Mouse (Mus musculus): ENCODE measurements around the gene Gpr158. TPM values are rescaled to one million over a fixed set of nuclear protein-coding genes. Genes with fewer than 3 reads are reported as not detected.
"Not testable (repeated sequence)": the region's sequence is repeated elsewhere in the genome, so short reads cannot be mapped to it uniquely, and the experiment has no call there.

The Gpr158 gene
- polyA plus RNA-seq, 1 experiment from 2014 or later, result 0.49 TPM

GRCm38 (mm10) chr2:21399657-21400056, 32.3 kb downstream of the Gpr158 start:
- Histone ChIP-seq H3K4me1 (replicated peaks; ENCODE audit: control insufficient read depth, insufficient read depth, low read length) (no peaks in the 10 kb centered on the region), H3K36me3 (ENCODE audit: control insufficient read depth, insufficient read depth, low read length) (no peaks in the 10 kb centered on the region), H3K9ac (ENCODE audit: low read depth, low read length) (no peak overlapping the region), H3K27ac (ENCODE audit: low read depth, low read length) (no peak overlapping the region), H3K9me3 (ENCODE audit: control insufficient read depth, low read length) (no peaks in the 10 kb centered on the region), H3K27me3 (ENCODE audit: control insufficient read depth, insufficient read depth, low read length) (no peaks in the 10 kb centered on the region), H3K4me3 (ENCODE audit: low read depth, low read length) (no peak overlapping the region), H3K4me2 (replicated peaks; ENCODE audit: low read depth, low read length) (no peak overlapping the region)
- WGBS, result 64% methylated on average over 3 of the region's 3 CpGs
- ATAC-seq (ENCODE audit: low FRiP score) (no peak), DNase-seq (ENCODE audit: low spot score) (no peak)

- no peaks in the 10 kb centered on the region for H3K9me3 ChIP-seq (ENCODE audit: control insufficient read depth, low read length)
- no peak overlapping the region for H3K4me3 ChIP-seq (ENCODE audit: low read depth, low read length)
- H3K27me3 ChIP-seq (ENCODE audit: control insufficient read depth, insufficient read depth, low read length), result no peaks in the 10 kb centered on the region
- H3K9ac ChIP-seq (ENCODE audit: low read depth, low read length), result no peak overlapping the region
- H3K27ac ChIP-seq (ENCODE audit: low read depth, low read length), result no peak overlapping the region
- ATAC-seq (ENCODE audit: low FRiP score) (no peak), DNase-seq (ENCODE audit: low spot score) (no peak)
- no peaks in the 10 kb centered on the region for H3K36me3 ChIP-seq (ENCODE audit: control insufficient read depth, insufficient read depth, low read length)
- 91% methylated on average over 3 of the region's 3 CpGs for WGBS
- H3K4me2 ChIP-seq (replicated peaks; ENCODE audit: low read depth, low read length), result no peak overlapping the region
- no peaks in the 10 kb centered on the region for H3K4me1 ChIP-seq (replicated peaks; ENCODE audit: control insufficient read depth, insufficient read depth, low read length)
Observed at GRCm38 (mm10) chr2:21405617-21406016, 38.3 kb downstream of the Gpr158 start.

DNA sequence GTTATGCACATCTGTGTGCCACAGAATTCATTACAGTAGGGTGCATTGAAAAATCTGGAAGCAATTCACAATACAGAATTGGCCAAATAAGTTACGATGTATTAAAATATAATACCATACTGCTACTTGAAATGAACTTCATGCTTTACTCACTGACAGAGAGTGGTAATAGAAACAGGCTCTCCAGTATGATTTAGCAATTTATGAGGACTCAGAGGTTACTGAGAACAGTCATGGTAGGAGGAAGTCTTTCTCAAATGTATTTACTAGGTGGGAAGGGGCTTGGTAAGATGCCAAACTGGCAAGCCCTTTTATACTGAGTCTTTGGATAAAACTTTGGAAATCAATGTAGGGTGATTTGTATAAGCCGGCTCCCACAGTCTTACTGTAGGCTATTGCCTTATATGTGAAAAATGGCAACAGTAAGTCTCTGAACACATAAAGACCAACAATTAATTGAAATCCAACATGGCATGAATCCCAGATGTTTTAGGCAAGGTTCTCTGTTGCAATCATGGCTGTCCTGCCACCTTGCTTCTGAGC, 40.2 kb downstream of the Gpr158 start:
- Histone ChIP-seq H3K9me3 (ENCODE audit: control insufficient read depth, low read length) (no peaks in the 10 kb centered on the region), H3K4me1 (replicated peaks; ENCODE audit: control insufficient read depth, insufficient read depth, low read length) (no peaks in the 10 kb centered on the region), H3K4me2 (replicated peaks; ENCODE audit: low read depth, low read length) (no peak overlapping the region), H3K36me3 (ENCODE audit: control insufficient read depth, insufficient read depth, low read length) (no peaks in the 10 kb centered on the region), H3K9ac (ENCODE audit: low read depth, low read length) (no peak overlapping the region), H3K4me3 (ENCODE audit: low read depth, low read length) (no peak overlapping the region), H3K27me3 (ENCODE audit: control insufficient read depth, insufficient read depth, low read length) (no peaks in the 10 kb centered on the region), H3K27ac (ENCODE audit: low read depth, low read length) (no peak overlapping the region)
- no peak for DNase-seq (ENCODE audit: low spot score)
- 96% methylated on average over 2 of the region's 2 CpGs for WGBS
- no peak for ATAC-seq (ENCODE audit: low FRiP score)

DNA sequence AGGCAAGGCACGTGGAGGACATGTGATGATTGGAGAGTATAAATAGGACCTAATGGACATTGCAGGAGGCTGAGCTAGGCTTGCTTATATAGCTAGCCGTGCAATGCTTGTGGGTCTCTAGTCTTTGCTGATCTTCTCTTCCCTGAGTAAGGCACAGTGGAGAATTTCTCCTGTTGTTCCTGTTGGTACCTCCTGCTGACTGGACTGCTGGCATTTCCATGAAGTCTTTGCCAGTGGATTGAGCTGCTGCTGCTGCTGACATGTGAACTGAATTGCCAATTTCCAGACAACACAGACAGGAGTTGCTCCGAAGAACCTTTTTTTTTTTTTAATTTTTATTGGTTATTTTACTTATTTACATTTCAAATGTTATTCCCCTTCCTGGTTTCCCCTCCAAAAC, 41.5 kb downstream of the Gpr158 start:
- Histone ChIP-seq H3K27ac (ENCODE audit: low read depth, low read length) (no peak overlapping the region), H3K36me3 (ENCODE audit: control insufficient read depth, insufficient read depth, low read length) (no peaks in the 10 kb centered on the region), H3K27me3 (ENCODE audit: control insufficient read depth, insufficient read depth, low read length) (no peaks in the 10 kb centered on the region), H3K4me1 (replicated peaks; ENCODE audit: control insufficient read depth, insufficient read depth, low read length) (no peaks in the 10 kb centered on the region), H3K4me3 (ENCODE audit: low read depth, low read length) (no peak overlapping the region), H3K4me2 (replicated peaks; ENCODE audit: low read depth, low read length) (no peak overlapping the region), H3K9me3 (ENCODE audit: control insufficient read depth, low read length) (no peaks in the 10 kb centered on the region), H3K9ac (ENCODE audit: low read depth, low read length) (no peak overlapping the region)
- 82% methylated on average over 3 of the region's 3 CpGs for WGBS
- DNase-seq (ENCODE audit: low spot score), result no peak
- ATAC-seq (ENCODE audit: low FRiP score), result no peak

- Histone ChIP-seq H3K27ac (ENCODE audit: low read depth, low read length) (no peak overlapping the region), H3K9ac (ENCODE audit: low read depth, low read length) (no peak overlapping the region), H3K4me2 (replicated peaks; ENCODE audit: low read depth, low read length) (no peak overlapping the region), H3K4me1 (replicated peaks; ENCODE audit: control insufficient read depth, insufficient read depth, low read length) (no peaks in the 10 kb centered on the region), H3K9me3 (ENCODE audit: control insufficient read depth, low read length) (no peaks in the 10 kb centered on the region), H3K27me3 (ENCODE audit: control insufficient read depth, insufficient read depth, low read length) (no peaks in the 10 kb centered on the region), H3K36me3 (ENCODE audit: control insufficient read depth, insufficient read depth, low read length) (no peaks in the 10 kb centered on the region), H3K4me3 (ENCODE audit: low read depth, low read length) (no peak overlapping the region)
- WGBS, result 76% methylated on average over 2 of the region's 2 CpGs
- no peak for DNase-seq (ENCODE audit: low spot score)
- no peak for ATAC-seq (ENCODE audit: low FRiP score)
Observed at GRCm38 (mm10) chr2:21430288-21430687, 62.9 kb downstream of the Gpr158 start.

GRCm38 (mm10) chr2:21431182-21431581, 63.8 kb downstream of the Gpr158 start:
- H3K4me1 ChIP-seq (replicated peaks; ENCODE audit: control insufficient read depth, insufficient read depth, low read length), result no peaks in the 10 kb centered on the region
- no peak overlapping the region for H3K4me3 ChIP-seq (ENCODE audit: low read depth, low read length)
- H3K9ac ChIP-seq (ENCODE audit: low read depth, low read length), result no peak overlapping the region
- DNase-seq (ENCODE audit: low spot score) (no peak), ATAC-seq (ENCODE audit: low FRiP score) (no peak)
- no peaks in the 10 kb centered on the region for H3K9me3 ChIP-seq (ENCODE audit: control insufficient read depth, low read length)
- H3K27me3 ChIP-seq (ENCODE audit: control insufficient read depth, insufficient read depth, low read length), result no peaks in the 10 kb centered on the region
- 79% methylated on average over 6 of the region's 6 CpGs for WGBS
- no peaks in the 10 kb centered on the region for H3K36me3 ChIP-seq (ENCODE audit: control insufficient read depth, insufficient read depth, low read length)
- H3K27ac ChIP-seq (ENCODE audit: low read depth, low read length), result no peak overlapping the region
- no peak overlapping the region for H3K4me2 ChIP-seq (replicated peaks; ENCODE audit: low read depth, low read length)

- Histone ChIP-seq H3K4me3 (ENCODE audit: low read depth, low read length) (no peak overlapping the region), H3K4me2 (replicated peaks; ENCODE audit: low read depth, low read length) (no peak overlapping the region), H3K27ac (ENCODE audit: low read depth, low read length) (no peak overlapping the region), H3K27me3 (ENCODE audit: control insufficient read depth, insufficient read depth, low read length) (no peaks in the 10 kb centered on the region), H3K36me3 (ENCODE audit: control insufficient read depth, insufficient read depth, low read length) (no peaks in the 10 kb centered on the region), H3K9ac (ENCODE audit: low read depth, low read length) (no peak overlapping the region), H3K4me1 (replicated peaks; ENCODE audit: control insufficient read depth, insufficient read depth, low read length) (no peaks in the 10 kb centered on the region), H3K9me3 (ENCODE audit: control insufficient read depth, low read length) (no peaks in the 10 kb centered on the region)
- DNase-seq (ENCODE audit: low spot score) (no peak), ATAC-seq (ENCODE audit: low FRiP score) (no peak)
- WGBS, result 90% methylated on average over 3 of the region's 3 CpGs
Observed at GRCm38 (mm10) chr2:21439626-21440025, 72.3 kb downstream of the Gpr158 start.

GRCm38 (mm10) chr2:21460606-21461005, 93.3 kb downstream of the Gpr158 start:
- H3K27me3 ChIP-seq (ENCODE audit: control insufficient read depth, insufficient read depth, low read length); DNase-seq (ENCODE audit: low spot score); H3K27ac ChIP-seq (ENCODE audit: low read depth, low read length); H3K4me2 ChIP-seq (replicated peaks; ENCODE audit: low read depth, low read length); H3K4me1 ChIP-seq (replicated peaks; ENCODE audit: control insufficient read depth, insufficient read depth, low read length); H3K9me3 ChIP-seq (ENCODE audit: control insufficient read depth, low read length); H3K9ac ChIP-seq (ENCODE audit: low read depth, low read length); H3K36me3 ChIP-seq (ENCODE audit: control insufficient read depth, insufficient read depth, low read length); ATAC-seq (ENCODE audit: low FRiP score); H3K4me3 ChIP-seq (ENCODE audit: low read depth, low read length): not testable (repeated sequence)
- WGBS, result 89% methylated on average over 4 of the region's 4 CpGs

GRCm38 (mm10) chr2:21474957-21475356, 107.6 kb downstream of the Gpr158 start:
- Histone ChIP-seq H3K4me1 (replicated peaks; ENCODE audit: control insufficient read depth, insufficient read depth, low read length) (no peaks in the 10 kb centered on the region), H3K4me2 (replicated peaks; ENCODE audit: low read depth, low read length) (no peak overlapping the region), H3K4me3 (ENCODE audit: low read depth, low read length) (no peak overlapping the region), H3K9me3 (ENCODE audit: control insufficient read depth, low read length) (no peaks in the 10 kb centered on the region), H3K9ac (ENCODE audit: low read depth, low read length) (no peak overlapping the region), H3K27me3 (ENCODE audit: control insufficient read depth, insufficient read depth, low read length) (no peaks in the 10 kb centered on the region), H3K36me3 (ENCODE audit: control insufficient read depth, insufficient read depth, low read length) (no peaks in the 10 kb centered on the region), H3K27ac (ENCODE audit: low read depth, low read length) (no peak overlapping the region)
- DNase-seq (ENCODE audit: low spot score), result no peak
- WGBS, result 94% methylated on average over 2 of the region's 2 CpGs
- no peak for ATAC-seq (ENCODE audit: low FRiP score)
